Mouse (Mus musculus): ENCODE results near the gene Ifit1bl1. TPM values are rescaled to one million over a fixed set of nuclear protein-coding genes. Genes with fewer than 3 reads are reported as not detected.
"Not testable (repeated sequence)": the region's sequence is repeated elsewhere in the genome, so short reads cannot be mapped to it uniquely, and the experiment has no call there.

The Ifit1bl1 gene
- polyA plus RNA-seq, 1 experiment, result 2.9 TPM

DNA sequence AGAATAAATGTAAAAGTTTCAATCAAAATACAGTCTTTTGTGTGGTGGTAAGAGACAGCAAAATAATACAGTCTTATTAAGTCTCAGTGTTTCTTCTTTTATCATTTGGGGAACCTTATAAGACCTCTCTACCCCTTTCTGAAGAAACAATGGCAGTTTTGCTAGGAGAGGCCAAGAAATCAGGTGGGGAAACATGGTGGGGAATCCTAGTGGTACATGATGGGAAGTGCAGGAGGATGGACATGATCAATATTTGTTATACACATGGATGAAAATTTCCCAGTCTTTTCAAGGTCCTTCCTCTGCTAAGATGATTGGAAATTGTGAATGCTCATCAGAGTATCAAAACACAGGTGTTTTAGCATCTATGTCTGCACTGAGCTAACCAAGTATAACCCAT, 12.8 kb downstream of the Ifit1bl1 start:
- H3K4me1 ChIP-seq (ENCODE audit: control insufficient read depth, insufficient read depth, low read length), result peaks cover 1% of the 10 kb centered on the region; the same call in 1 of the 2 replicates
- no peak overlapping the region for H3K4me3 ChIP-seq (ENCODE audit: insufficient read depth, low read length)
- TF ChIP-seq POLR2A (IDR thresholded peaks at IDR 0.05; ENCODE audit: extremely low read depth, insufficient read depth, low read length), result no peak
- no peak for TF ChIP-seq CTCF (IDR thresholded peaks at IDR 0.05; ENCODE audit: extremely low read depth, insufficient read depth, low read length)
- no peak overlapping the region for H3K27ac ChIP-seq (ENCODE audit: insufficient read depth, low read length)

DNA sequence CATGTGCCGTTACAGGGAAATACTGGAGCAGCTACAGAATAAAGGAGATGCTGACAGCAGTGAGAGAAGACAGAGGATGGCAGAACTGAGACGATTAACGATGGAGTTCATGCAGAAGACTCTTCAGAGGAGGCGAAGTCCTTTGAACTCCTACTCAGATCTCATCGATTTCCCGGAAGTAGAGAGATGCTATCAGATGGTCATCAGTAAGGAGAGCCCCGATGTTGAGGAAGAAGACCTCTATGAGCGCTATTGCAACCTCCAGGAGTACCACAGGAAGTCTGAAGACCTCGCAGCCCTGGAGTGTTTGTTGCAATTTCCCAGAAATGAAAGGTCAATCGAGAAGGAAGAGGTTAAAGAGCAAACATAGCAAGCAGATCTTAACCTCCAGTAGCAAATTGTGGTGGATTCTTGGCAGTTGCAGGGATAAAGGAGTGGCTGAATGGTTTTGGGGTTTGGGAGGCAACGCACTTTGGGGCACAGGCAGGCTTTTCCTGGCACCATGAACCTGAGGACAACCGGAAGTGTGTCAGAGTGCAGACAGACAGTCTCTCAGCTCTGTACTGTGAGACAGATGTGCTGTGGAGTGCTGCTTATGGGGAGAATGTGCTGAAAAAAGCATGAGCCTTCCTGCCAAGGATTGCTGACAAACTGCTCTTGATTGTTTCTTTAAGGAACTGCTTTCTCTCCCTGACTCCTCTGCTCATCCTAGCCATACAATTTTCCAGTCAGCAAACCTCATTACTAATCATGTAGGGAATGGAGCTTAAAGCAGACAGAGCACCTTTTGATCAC, 13.7 kb downstream of the Ifit1bl1 start:
- H3K4me3 ChIP-seq (ENCODE audit: insufficient read depth, low read length); H3K27ac ChIP-seq (ENCODE audit: insufficient read depth, low read length); H3K4me1 ChIP-seq (ENCODE audit: control insufficient read depth, insufficient read depth, low read length): not testable (repeated sequence)

DNA sequence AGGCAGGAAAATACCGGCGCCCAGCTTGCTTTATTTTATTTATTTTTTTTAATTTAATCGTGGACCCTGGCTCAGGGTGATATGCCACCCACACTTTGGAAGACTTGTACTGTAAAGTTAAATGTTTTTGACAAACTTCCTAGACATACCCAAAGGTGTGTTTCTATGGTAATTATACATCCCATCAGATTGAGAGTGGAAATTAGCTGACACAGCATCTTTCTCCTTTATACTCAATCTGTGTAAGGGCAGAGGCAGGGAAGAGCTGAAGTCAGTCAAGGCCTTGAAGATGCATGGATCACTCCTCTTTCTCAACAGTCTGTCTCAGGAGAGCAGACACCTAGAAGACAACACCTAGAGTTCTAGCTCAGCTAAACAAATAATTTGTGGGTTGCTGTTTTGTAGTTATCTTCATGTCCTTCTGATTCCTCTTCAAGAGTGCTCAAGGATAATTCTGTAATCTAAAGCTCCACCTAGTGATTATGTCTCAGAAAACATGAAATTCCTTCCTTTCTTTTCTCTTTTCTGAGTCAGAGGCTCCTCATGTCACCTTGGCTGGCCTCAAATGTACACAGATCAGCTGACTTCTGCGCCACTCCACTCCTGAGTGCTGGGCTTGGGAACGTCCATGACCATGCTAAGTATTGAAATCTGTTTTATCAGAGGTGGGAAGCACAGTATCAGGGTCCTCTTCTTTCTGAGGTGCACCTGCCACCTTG, 15.9 kb downstream of the Ifit1bl1 start:
- 0 out of 2 replicates have a peak, but pooled peaks have one; percentile 3 for TF ChIP-seq CTCF (IDR thresholded peaks at IDR 0.05; ENCODE audit: extremely low read depth, insufficient read depth, low read length)
- not testable (repeated sequence) for H3K4me1 ChIP-seq (ENCODE audit: control insufficient read depth, insufficient read depth, low read length); H3K4me3 ChIP-seq (ENCODE audit: insufficient read depth, low read length); H3K27ac ChIP-seq (ENCODE audit: insufficient read depth, low read length)

DNA sequence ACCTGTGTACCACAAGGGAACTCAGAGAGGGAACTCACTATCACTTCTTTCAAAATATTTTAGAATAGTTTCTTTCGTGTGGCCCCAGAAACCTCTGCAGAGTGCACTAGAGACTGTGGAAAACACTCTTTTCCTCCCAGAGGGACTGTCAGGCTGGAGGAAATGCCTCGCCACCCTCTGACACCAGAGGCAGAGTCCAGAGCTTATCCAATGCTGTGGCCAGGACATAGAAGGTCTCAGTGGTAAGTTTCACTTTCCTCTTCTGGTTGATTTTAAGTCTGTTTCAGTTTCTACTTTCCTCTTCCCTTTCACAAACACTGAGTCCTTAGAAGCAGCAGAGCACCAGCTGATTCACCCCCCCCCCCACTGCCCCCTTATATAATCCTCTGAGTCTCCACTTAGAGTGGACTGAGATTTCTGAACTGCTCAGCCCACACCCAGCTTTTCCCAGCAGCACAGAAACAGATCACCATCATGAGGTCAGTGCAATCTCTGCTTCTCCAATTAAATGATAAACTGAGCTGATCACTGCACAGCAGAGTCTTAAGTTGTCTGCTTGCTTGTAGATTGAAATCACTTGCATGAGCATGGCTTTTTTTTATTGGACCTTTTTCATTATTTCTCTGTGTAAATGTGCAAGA, 18.5 kb downstream of the Ifit1bl1 start, which contains the start of gene Ifit3:
Gene Ifit3 (plus strand): TSS at position 406 of the 641 bp plus-strand sequence.
- not testable (repeated sequence) for H3K4me1 ChIP-seq (ENCODE audit: control insufficient read depth, insufficient read depth, low read length); H3K27ac ChIP-seq (ENCODE audit: insufficient read depth, low read length); H3K4me3 ChIP-seq (ENCODE audit: insufficient read depth, low read length)

DNA sequence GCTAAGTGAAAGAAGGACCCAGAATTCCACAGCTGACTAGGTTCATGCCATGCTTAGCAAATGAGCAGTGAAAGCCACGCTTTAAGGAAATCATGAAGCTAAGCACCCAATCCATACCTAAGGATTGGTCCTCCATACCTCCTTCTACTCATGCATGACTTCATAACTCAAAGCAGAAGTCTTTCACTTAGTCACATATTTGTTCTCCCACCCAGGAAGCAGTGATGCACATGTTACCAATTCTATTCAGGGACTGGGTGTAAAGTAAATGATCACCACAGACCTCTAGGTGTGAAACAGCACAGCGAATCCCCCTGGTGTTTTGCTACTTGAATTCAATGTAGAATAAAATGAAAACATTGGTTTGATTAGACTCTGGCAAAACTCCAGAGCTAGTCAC, 19.1 kb downstream of the Ifit1bl1 start:
- H3K4me1 ChIP-seq (ENCODE audit: control insufficient read depth, insufficient read depth, low read length); H3K27ac ChIP-seq (ENCODE audit: insufficient read depth, low read length): not testable (repeated sequence)

DNA sequence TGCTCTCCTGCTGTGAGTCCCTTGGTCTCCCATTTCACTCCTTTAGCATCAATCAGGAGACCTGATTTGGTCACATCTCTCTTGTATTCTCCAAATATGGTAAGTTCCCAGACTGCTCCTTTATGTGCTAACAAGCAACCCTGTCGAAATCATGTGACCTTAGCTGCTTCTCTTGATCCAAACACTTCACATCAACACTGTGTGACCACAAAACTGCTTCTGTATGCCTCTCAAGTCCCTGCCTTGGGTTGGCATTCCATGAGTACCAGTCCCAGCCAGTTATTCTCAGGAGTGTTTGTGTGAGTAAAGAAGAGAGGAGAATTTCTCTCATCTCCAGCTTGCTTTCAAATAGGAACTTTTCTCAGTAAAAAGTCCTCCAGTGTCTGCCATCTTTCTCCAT, 24.6 kb downstream of the Ifit1bl1 start:
- Histone ChIP-seq H3K4me1 (ENCODE audit: control insufficient read depth, insufficient read depth, low read length) (no peaks in the 10 kb centered on the region), H3K4me3 (ENCODE audit: insufficient read depth, low read length) (no peak overlapping the region), H3K27ac (ENCODE audit: insufficient read depth, low read length) (no peak overlapping the region)
- TF ChIP-seq CTCF (IDR thresholded peaks at IDR 0.05; ENCODE audit: extremely low read depth, insufficient read depth, low read length), result no peak

More for the DNA sequence above, 19.1 kb downstream of the Ifit1bl1 start:
- H3K4me3 ChIP-seq (ENCODE audit: insufficient read depth, low read length), result not testable (repeated sequence)

DNA sequence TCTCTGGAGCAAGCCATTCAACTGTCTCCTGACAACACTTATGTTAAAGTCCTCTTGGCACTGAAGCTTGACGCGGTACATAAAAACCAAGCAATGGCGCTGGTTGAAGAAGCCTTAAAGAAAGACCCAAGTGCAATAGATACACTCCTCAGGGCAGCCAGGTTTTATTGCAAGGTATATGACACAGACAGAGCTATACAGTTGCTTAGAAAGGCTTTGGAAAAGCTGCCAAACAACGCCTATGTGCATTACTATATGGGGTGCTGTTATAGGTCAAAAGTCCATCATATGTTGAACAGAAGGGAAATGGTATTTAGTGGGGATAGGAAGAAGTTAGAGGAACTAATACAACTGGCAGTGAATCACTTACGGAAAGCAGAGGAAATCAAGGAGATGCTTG, 28.1 kb downstream of the Ifit1bl1 start:
- Histone ChIP-seq H3K4me3 (ENCODE audit: insufficient read depth, low read length) (no peak overlapping the region), H3K27ac (ENCODE audit: insufficient read depth, low read length) (no peak overlapping the region), H3K4me1 (ENCODE audit: control insufficient read depth, insufficient read depth, low read length) (no peaks in the 10 kb centered on the region; the same call in 1 of the 2 replicates)
- no peak for TF ChIP-seq POLR2A (IDR thresholded peaks at IDR 0.05; ENCODE audit: extremely low read depth, insufficient read depth, low read length)
- TF ChIP-seq CTCF (IDR thresholded peaks at IDR 0.05; ENCODE audit: extremely low read depth, insufficient read depth, low read length), result no peak

DNA sequence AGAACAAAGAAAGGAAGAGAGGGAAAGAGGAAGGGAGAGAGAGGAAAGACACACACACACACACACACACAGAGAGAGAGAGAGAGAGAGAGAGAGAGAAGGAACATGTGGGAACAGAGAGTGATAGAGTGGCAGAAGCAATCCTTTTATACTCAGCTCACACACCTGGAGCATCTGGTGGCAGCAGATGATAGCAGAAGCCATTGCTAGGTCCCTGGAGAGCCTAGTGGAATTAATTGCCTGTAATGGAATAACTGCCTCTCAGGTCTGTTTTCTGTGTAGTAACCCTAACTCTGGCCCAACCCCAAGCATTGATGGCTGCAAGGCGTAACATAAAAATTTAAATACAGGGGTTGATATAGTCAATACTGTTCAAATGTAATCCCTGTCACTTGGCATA, 30.7 kb downstream of the Ifit1bl1 start:
- no peak for TF ChIP-seq CTCF (IDR thresholded peaks at IDR 0.05; ENCODE audit: extremely low read depth, insufficient read depth, low read length)
- no peak for TF ChIP-seq POLR2A (IDR thresholded peaks at IDR 0.05; ENCODE audit: extremely low read depth, insufficient read depth, low read length)
- Histone ChIP-seq H3K27ac (ENCODE audit: insufficient read depth, low read length) (no peak overlapping the region), H3K4me3 (ENCODE audit: insufficient read depth, low read length) (no peak overlapping the region), H3K4me1 (ENCODE audit: control insufficient read depth, insufficient read depth, low read length) (no peaks in the 10 kb centered on the region; the same call in 1 of the 2 replicates)

DNA sequence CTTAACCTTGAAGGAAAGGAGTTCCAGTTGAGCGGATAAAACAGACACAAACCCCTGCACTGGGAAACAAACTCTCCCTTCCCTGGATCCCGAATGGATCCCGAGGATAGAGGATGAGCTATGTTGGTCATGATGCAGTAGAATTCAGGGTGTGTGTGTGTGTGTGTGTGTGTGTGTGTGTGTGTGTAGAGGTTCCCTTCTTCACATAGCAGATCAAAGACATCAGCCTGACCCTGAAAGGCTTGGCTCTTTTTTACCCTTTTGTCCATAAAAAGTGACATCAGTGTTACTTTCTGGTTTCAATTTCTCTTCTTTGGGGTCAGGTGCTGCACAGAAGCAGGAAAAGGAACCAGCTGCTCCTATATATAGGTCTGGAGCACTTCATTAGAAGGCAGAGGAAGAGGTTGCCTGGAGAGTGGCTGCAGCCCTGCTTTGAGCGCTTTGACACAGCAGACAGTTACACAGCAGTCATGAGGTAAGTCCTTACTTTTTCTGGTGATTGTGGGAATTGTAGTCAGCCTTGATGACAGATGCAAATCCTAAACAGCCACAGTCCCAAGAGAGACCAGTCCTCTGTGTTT, 31.8 kb downstream of the Ifit1bl1 start:
- H3K4me1 ChIP-seq (ENCODE audit: control insufficient read depth, insufficient read depth, low read length), result no peaks in the 10 kb centered on the region; the same call in 1 of the 2 replicates

More for the DNA sequence above, 31.8 kb downstream of the Ifit1bl1 start:
- H3K27ac ChIP-seq (ENCODE audit: insufficient read depth, low read length), result no peak overlapping the region
- no peak for TF ChIP-seq POLR2A (IDR thresholded peaks at IDR 0.05; ENCODE audit: extremely low read depth, insufficient read depth, low read length)
- H3K4me3 ChIP-seq (ENCODE audit: insufficient read depth, low read length), result no peak overlapping the region

Measured in cortical plate, adult 2 months (tissue).